Mouse (Mus musculus) brain, embryonic 18.5 days (tissue): ENCODE results near the gene Rad17.
A peak's percentile ranks its signal among the peaks of the same experiment; 100 is the strongest.

Source experiments
- DNase-seq: peaks from one replicate; pipeline ENCODE4 v3.0.0-alpha.2; 2012; ENCODE audit warnings: low read depth, low spot score

Gene Rad17

DNA sequence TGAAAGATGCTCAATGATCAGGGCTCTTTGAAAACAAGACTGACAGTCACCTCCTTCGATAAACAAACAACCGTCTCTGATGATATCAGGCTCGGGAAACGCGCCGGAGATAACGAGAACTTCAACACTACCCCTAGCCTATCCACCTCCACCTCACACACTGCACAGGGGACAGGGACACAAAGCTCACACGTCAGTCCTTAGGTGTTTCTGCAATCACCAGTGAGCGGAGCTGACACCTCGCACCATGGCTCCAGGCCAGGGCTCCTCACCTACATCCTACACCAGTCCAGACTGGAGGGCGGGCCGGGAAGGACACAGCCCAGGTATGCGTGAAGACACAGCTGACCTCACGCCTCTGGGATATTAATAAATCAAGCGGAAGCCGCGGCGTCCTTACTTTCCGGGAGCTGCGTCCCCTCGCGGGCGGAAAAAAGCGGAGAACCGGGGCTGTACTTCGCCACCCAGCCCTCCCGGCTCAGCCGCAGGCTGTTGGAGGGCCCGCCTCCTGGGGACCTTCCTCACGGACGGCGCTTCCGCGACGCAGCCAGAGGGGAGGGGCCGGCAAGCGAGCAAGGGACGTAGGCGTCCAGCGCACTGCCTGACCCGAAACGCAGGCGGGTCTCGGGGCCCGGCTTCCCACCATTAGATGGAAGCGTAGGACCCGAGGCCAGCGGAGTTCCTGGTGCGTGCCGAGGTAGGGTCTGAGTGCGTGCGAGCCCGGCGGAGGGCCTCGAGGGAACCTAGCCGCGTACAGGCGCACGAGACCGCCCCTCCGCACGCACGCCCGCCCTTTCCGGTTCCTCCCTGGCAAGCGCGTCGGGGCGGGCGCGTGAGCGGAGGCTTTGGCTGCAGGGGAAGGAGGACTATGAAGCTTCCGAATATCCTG, at the start of gene Rad17, which contains the start of gene Ak6:
Gene Rad17, minus strand, starts transcription at position 502 of the 889 bp plus-strand sequence.
Gene Ak6, plus strand, starts transcription at position 430 of the 889 bp plus-strand sequence.
- DNase-seq: peak; percentile 86

DNA sequence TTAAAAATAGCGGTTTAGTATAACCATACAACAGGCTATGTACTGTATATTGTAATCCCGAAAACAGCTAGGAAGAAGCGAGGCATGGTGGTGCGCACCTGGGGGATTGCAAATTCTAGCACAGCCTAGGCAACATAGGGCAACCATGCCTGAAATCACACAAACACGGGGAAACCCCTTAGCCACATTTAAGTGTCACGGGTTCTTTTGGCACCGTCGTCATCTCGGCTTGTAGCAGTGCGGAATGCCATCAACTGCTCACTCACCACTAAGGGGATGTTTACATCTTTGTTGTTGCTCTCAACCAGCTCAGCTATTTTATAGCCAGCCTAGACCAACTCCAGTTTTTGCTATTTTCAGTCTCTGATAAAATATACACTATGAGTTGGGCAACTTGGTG, 48.0 kb upstream of the Rad17 start:
- DNase-seq: no peak

DNA sequence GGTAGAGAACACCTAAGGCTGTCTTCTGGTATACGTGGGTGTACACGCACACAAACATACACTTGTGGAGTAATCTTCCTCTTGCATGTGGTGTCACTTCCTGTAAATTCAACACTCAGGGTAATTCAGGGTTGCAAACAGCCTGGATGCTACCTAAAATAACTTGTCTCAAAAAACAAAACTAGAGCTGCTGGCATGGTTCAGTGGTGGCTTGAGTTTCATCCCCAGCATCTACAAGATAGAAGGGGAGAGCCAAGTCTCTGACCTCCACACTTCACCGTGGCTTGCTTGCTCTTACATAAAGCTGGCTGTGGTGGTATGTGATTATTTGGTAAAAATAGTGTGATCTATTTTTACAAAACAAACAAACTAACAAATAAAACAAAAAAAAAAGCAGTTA, 46.7 kb upstream of the Rad17 start:
- no peak for DNase-seq

DNA sequence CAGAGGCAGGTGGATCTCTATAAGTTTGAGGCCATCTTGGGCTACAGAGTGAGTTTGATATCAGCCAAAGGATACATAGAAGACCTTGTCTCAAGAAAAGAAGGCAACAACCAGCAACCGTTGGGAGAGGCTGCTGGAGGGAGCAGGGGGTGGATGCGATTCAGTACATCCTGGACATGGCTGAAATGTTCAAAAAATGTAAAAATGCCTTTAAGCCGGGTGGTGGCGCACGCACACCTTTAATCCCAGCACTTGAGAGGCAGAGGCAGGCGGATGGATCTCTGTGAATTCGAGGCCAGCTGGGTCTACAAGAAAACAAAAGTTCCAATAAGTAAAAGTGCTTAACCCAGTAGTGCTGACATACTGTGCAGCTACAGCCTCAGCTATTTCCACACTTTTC, 36.7 kb upstream of the Rad17 start:
- no peak for DNase-seq

GRCm38 (mm10) chr13:100684355-100684754, 33.5 kb upstream of the Rad17 start:
- no peak for DNase-seq

DNA sequence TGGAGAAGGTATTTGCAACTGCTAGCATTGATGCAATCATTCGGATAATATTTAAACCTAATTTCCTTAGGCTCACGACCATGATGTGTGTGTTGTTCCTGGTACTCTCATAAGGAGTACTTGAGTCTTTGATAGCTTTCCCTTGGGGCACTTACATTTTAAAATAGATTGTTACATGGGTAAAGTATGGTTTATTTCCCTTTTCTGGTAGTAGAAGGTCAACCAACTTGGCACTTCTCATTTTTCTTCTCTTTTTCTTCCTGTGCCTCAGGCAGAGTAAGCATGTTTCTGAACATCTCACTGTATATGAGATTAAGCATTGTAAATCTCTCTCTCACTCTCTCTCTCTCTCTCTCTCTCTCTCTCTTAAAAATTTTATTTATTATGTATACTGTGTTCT, 32.0 kb upstream of the Rad17 start:
- DNase-seq: no peak

- no peak for DNase-seq
Measured at GRCm38 (mm10) chr13:100681615-100682014, 30.8 kb upstream of the Rad17 start.

GRCm38 (mm10) chr13:100675936-100676635, 25.2 kb upstream of the Rad17 start:
- DNase-seq: no peak

- no peak for DNase-seq
Measured at GRCm38 (mm10) chr13:100670181-100670741, 19.4 kb upstream of the Rad17 start.

GRCm38 (mm10) chr13:100669291-100670022, 18.6 kb upstream of the Rad17 start, which contains the start of gene Ccdc125:
TSS of gene Ccdc125 (plus strand) at chr13:100669717.
- DNase-seq: no peak

DNA sequence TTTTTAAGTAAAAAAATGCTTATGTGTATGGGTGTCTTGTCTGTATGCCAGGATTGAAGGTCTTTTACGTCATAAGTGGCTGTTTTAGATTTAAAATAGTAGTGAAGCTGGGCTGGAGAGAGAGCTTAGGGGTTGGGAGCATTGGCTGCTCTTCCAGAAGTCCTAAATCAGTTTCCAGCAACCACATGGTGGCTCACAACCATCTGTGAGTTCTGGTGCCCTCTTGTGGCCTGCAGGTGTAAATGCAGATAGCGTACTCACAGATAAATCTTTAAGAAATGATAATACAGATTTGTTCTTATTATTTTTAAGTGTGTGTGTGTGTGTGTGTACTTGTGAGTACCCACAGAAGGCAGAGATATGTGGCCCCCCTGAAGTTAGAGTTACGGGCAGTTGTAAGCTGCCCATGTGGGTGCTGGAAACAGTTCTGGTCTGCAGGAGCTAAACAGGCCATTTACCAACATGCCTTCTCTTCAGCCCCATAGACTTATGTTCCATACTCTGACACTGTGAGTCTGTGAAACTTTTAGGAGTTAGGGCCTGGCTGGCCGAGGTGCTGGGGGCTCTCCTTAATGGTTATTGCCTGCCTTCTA, 9.1 kb upstream of the Rad17 start:
- peak; percentile 36 for DNase-seq

DNA sequence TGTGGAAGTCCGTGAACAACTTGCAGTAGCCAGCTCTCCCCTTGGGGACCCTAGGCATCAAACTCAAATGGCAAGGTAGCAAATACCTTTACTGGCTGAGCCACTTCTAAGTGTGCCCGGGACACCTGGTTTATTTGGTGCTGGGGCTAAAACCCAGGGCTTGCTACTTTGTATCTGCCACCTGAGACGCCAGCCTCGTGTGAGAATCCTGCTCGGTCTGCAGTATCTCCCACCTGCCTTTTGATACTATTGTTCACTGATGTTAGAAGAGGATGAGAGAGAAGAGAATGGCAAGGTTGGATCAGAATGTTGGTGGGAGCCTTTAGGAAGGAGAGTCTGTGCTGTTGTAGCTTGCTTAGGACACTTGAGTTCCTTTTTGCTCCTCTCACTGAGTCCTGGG, 7.2 kb upstream of the Rad17 start:
- DNase-seq: no peak

DNA sequence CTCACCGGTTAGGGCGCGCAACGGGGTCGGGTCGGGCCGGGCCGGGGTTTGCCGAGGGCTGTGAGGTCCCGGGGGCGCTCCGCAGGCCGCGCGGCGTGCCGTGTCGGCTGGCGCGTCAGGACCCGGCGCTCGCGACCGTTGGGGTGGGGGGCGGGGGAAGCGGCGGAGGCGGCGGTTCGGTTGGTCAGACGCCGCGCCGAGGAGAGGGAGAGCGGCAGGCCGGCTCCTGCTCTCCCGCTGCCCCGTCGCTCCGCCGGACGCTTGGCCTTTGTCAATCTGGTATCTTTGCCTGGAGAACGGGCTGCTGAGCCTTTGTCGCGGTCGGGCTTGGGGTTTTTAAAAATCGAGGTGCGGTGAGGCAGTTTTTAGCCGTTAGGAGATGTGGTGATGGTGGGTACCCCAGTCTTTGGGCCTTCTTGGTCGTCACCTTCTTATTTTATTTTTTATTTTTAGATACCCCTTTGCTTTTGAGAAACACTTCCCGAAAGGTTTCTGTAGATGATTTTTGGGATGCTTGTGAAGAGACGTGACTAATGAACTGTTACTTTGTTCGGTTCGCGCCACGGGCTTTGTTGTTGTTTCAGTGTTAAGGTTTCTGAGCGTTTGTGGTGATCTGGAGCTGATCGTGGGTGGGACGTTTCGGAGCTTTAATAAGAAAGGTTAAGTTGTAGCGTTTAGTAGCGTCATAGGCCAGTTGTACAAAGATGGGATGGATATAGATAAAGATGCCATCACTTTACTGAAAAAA, 762 bp upstream of the Rad17 start, which contains the start of gene Taf9:
Gene Taf9, plus strand, starts transcription at position 141 of the 748 bp plus-strand sequence.
- no peak for DNase-seq

DNA sequence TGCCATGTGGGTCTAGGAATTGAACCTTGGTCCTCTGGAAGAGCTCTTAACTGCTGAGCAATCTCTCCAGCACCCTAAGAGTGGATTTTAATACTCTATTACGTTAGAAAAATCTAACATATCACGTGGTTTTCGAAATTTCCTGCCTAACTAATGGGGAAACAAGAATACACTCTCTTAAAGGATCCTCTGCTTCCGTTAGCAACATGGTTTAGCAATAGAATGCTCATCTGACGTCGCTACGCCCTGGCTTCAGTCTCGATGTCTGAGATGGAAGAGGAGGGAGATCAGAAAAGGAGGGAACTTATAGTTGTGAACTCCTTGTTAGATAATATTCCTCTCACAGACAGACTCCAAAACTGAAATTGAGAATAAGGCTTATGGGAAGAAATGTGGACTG, 2.6 kb downstream of the Rad17 start:
- DNase-seq: no peak

- no peak for DNase-seq
Measured at GRCm38 (mm10) chr13:100642471-100643209, 8.2 kb downstream of the Rad17 start.

DNA sequence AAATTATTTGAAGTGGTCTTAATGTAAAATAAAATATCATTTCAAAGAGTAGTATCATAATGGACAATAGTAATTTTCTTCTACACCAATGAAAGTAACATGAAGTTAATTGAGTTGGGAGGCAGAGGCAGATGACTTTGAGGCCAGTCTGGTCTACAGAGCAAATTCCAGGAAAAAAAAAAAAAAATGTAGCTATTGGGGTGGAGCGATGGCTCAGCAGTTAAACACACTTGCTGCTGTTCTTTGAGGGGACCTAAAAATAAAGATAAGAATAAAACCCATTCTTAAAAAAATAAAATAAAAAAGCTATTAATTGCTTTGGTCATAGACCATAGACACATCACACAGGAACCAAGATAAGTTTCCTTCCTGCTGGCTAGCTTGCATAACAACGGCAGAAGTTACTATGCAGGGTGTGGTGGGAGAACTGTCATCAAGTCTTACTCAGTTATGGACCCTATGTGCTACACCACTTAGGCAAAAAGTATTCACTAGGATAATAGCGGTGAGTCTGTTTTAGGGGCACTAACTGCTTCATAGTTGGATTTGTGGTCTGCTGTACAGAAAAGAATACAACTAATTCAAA, 16.7 kb downstream of the Rad17 start:
- DNase-seq: no peak

DNA sequence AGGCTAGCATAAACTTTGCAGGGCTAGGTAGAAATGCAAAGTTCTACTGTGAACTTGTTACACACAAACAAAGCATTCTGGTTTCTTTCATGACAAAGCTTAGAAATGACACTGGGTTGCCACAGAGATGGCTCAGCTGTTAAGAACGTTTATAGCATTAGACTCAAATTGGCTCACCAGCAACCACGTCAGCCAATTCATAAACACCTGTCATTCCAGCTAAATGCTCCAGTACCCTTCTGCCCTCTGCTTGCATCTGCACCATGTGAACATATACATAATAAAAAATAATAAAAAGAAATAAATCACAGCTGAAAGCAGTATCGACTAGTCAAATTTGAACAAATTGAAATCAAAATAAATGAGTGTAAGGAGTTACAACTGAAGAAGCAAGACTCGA, 28.6 kb downstream of the Rad17 start:
- no peak for DNase-seq

GRCm38 (mm10) chr13:100617583-100617982, 33.3 kb downstream of the Rad17 start:
- no peak for DNase-seq
